Mouse (Mus musculus): ENCODE measurements around the gene Dpf1. TPM values are rescaled to one million over a fixed set of nuclear protein-coding genes. Genes with fewer than 3 reads are reported as not detected.

The Dpf1 gene
- polyA plus RNA-seq, 1 experiment from 2014 or later, result 6.1 TPM

- Histone ChIP-seq H3K27me3 (replicated peaks; ENCODE audit: control insufficient read depth, insufficient read depth, low read length) (no peaks in the 10 kb centered on the region; the same call in 1 of the 2 replicates), H3K9me3 (ENCODE audit: control insufficient read depth, low read length) (no peaks in the 10 kb centered on the region), H3K4me3 (ENCODE audit: low read depth, low read length) (peak overlapping the region; percentile 35), H3K36me3 (ENCODE audit: control insufficient read depth, insufficient read depth, low read length) (peaks cover 4% of the 10 kb centered on the region; the same call in 1 of the 2 replicates), H3K9ac (ENCODE audit: low read depth, low read length) (peak overlapping the region; percentile 61), H3K4me2 (peak overlapping the region; percentile 57), H3K4me1 (replicated peaks; ENCODE audit: control insufficient read depth, insufficient read depth, low read length) (peaks cover 68% of the 10 kb centered on the region), H3K27ac (ENCODE audit: low read depth, low read length) (peak overlapping the region; percentile 91)
- DNase-seq (ENCODE audit: low spot score) (no peak), ATAC-seq (replicated peaks; ENCODE audit: low FRiP score) (peak; percentile 61)
- 67% methylated on average over 9 of the region's 9 CpGs for WGBS
Measured at GRCm38 (mm10) chr7:29338351-29338919, 34.7 kb downstream of the Dpf1 start.

- DNase-seq (ENCODE audit: low spot score), result peak; percentile 63
- H3K27me3 ChIP-seq (replicated peaks; ENCODE audit: control insufficient read depth, insufficient read depth, low read length), result no peaks in the 10 kb centered on the region; the same call in 1 of the 2 replicates
- H3K27ac ChIP-seq (ENCODE audit: low read depth, low read length), result peak overlapping the region; percentile 91
- no peaks in the 10 kb centered on the region for H3K9me3 ChIP-seq (ENCODE audit: control insufficient read depth, low read length)
- ATAC-seq (replicated peaks; ENCODE audit: low FRiP score), result peak; percentile 89
- H3K36me3 ChIP-seq (ENCODE audit: control insufficient read depth, insufficient read depth, low read length), result peaks cover 4% of the 10 kb centered on the region; the same call in 1 of the 2 replicates
- H3K4me2 ChIP-seq, result peak overlapping the region; percentile 57
- H3K4me1 ChIP-seq (replicated peaks; ENCODE audit: control insufficient read depth, insufficient read depth, low read length), result peaks cover 65% of the 10 kb centered on the region
- H3K9ac ChIP-seq (ENCODE audit: low read depth, low read length), result peak overlapping the region; percentile 61
- H3K4me3 ChIP-seq (ENCODE audit: low read depth, low read length), result peak overlapping the region; percentile 35
- WGBS, result 23% methylated on average over 14 of the region's 14 CpGs
Measured at GRCm38 (mm10) chr7:29338984-29339679, 35.4 kb downstream of the Dpf1 start.

DNA sequence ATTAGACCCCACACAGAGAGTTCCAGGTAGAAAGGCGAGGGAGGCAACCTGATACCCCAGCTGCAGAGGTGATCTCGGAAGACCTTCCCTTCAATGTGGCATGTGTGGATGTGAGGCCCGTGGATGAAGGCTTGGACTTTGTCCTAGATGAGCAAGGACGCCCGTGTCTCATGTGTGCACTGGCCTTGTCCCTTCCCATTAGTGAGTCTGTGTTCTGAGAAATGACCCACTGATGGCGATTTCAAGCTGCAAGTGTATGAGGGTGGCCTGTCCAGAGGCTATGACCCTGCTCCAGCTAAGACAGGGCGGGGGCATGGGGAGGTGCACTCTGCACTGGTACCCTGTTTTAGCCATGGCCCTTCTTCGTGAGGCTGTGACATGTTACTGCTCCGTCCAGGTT is 36.5 kb downstream of the Dpf1 start:
- H3K4me2 ChIP-seq, result no peak overlapping the region

GRCm38 (mm10) chr7:29340838-29341237 is 37.1 kb downstream of the Dpf1 start:
- H3K9ac ChIP-seq (ENCODE audit: low read depth, low read length), result no peak overlapping the region
- H3K9me3 ChIP-seq (ENCODE audit: control insufficient read depth, low read length), result no peaks in the 10 kb centered on the region
- ATAC-seq (replicated peaks; ENCODE audit: low FRiP score) (no peak), DNase-seq (ENCODE audit: low spot score) (no peak)
- no peak overlapping the region for H3K4me2 ChIP-seq
- no peak overlapping the region for H3K4me3 ChIP-seq (ENCODE audit: low read depth, low read length)
- H3K27me3 ChIP-seq (replicated peaks; ENCODE audit: control insufficient read depth, insufficient read depth, low read length), result no peaks in the 10 kb centered on the region; the same call in 1 of the 2 replicates
- H3K4me1 ChIP-seq (replicated peaks; ENCODE audit: control insufficient read depth, insufficient read depth, low read length), result peaks cover 55% of the 10 kb centered on the region
- 78% methylated on average over 8 of the region's 8 CpGs for WGBS
- H3K27ac ChIP-seq (ENCODE audit: low read depth, low read length), result peak overlapping the region; percentile 91; the same call in 1 of the 2 replicates
- H3K36me3 ChIP-seq (ENCODE audit: control insufficient read depth, insufficient read depth, low read length), result no peaks in the 10 kb centered on the region; the same call in 1 of the 2 replicates

More for the DNA sequence above, 36.5 kb downstream of the Dpf1 start:
- peak overlapping the region; percentile 91 for H3K27ac ChIP-seq (ENCODE audit: low read depth, low read length)
- peaks cover 4% of the 10 kb centered on the region; the same call in 1 of the 2 replicates for H3K36me3 ChIP-seq (ENCODE audit: control insufficient read depth, insufficient read depth, low read length)
- no peak for DNase-seq (ENCODE audit: low spot score)
- H3K27me3 ChIP-seq (replicated peaks; ENCODE audit: control insufficient read depth, insufficient read depth, low read length), result no peaks in the 10 kb centered on the region; the same call in 1 of the 2 replicates
- no peaks in the 10 kb centered on the region for H3K9me3 ChIP-seq (ENCODE audit: control insufficient read depth, low read length)
- WGBS, result 82% methylated on average over 9 of the region's 9 CpGs
- ATAC-seq (replicated peaks; ENCODE audit: low FRiP score), result no peak
- H3K4me1 ChIP-seq (replicated peaks; ENCODE audit: control insufficient read depth, insufficient read depth, low read length), result peaks cover 55% of the 10 kb centered on the region
- no peak overlapping the region for H3K9ac ChIP-seq (ENCODE audit: low read depth, low read length)
- H3K4me3 ChIP-seq (ENCODE audit: low read depth, low read length), result no peak overlapping the region

GRCm38 (mm10) chr7:29341722-29342121 is 38.0 kb downstream of the Dpf1 start:
- peak overlapping the region; percentile 40 for H3K27ac ChIP-seq (ENCODE audit: low read depth, low read length)
- H3K27me3 ChIP-seq (replicated peaks; ENCODE audit: control insufficient read depth, insufficient read depth, low read length), result no peaks in the 10 kb centered on the region; the same call in 1 of the 2 replicates
- H3K36me3 ChIP-seq (ENCODE audit: control insufficient read depth, insufficient read depth, low read length), result no peaks in the 10 kb centered on the region; the same call in 1 of the 2 replicates
- no peaks in the 10 kb centered on the region for H3K9me3 ChIP-seq (ENCODE audit: control insufficient read depth, low read length)
- ATAC-seq (replicated peaks; ENCODE audit: low FRiP score) (no peak), DNase-seq (ENCODE audit: low spot score) (no peak)
- H3K4me1 ChIP-seq (replicated peaks; ENCODE audit: control insufficient read depth, insufficient read depth, low read length), result peaks cover 55% of the 10 kb centered on the region
- 57% methylated on average over 12 of the region's 12 CpGs for WGBS
- H3K4me2 ChIP-seq, result peak overlapping the region; percentile 19
- H3K4me3 ChIP-seq (ENCODE audit: low read depth, low read length), result no peak overlapping the region
- H3K9ac ChIP-seq (ENCODE audit: low read depth, low read length), result peak overlapping the region; percentile 28; the same call in 1 of the 2 replicates

DNA sequence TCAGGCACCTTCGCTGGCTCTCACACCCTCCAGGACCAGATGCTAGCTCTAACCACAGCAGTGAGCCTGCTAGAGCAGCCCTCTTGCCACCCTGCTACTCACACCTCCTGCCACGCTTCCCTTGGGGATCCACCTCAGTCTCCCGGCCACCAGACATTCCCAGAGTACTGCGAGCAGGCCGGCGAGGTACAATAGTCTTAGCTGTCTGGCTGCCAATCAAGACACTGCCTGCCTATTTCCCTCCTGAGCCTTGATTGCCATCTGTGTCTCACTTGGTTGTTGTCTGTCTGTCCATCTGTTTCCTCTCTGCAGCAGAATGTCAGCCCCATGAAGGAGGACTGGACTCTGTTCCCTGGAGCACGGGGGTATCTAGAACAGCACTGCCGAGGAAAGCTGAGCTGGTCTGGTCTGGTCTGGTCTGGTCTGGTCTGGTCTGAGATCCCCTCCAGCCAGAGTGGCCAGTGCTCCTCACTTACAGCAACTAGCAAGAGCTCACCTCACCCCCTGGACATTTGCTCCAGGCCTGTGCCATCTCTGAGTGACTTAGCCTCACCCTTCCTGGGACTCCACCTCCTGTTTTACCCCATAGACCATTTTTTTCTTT is 38.8 kb downstream of the Dpf1 start:
- ATAC-seq (replicated peaks; ENCODE audit: low FRiP score) (0 out of 2 replicates have a peak, but pooled peaks have one; percentile 7), DNase-seq (ENCODE audit: low spot score) (no peak)
- H3K9me3 ChIP-seq (ENCODE audit: control insufficient read depth, low read length), result no peaks in the 10 kb centered on the region
- no peaks in the 10 kb centered on the region; the same call in 1 of the 2 replicates for H3K36me3 ChIP-seq (ENCODE audit: control insufficient read depth, insufficient read depth, low read length)
- peaks cover 52% of the 10 kb centered on the region for H3K4me1 ChIP-seq (replicated peaks; ENCODE audit: control insufficient read depth, insufficient read depth, low read length)
- H3K27me3 ChIP-seq (replicated peaks; ENCODE audit: control insufficient read depth, insufficient read depth, low read length), result no peaks in the 10 kb centered on the region; the same call in 1 of the 2 replicates
- H3K4me3 ChIP-seq (ENCODE audit: low read depth, low read length), result no peak overlapping the region
- H3K4me2 ChIP-seq, result 0 out of 2 replicates have a peak overlapping the region, but pooled peaks have one; percentile 15
- H3K27ac ChIP-seq (ENCODE audit: low read depth, low read length), result peak overlapping the region; percentile 40
- 31% methylated on average over 8 of the region's 8 CpGs for WGBS
- H3K9ac ChIP-seq (ENCODE audit: low read depth, low read length), result peak overlapping the region; percentile 28; the same call in 1 of the 2 replicates

GRCm38 (mm10) chr7:29343746-29344145 is 40.0 kb downstream of the Dpf1 start:
- Histone ChIP-seq H3K4me1 (replicated peaks; ENCODE audit: control insufficient read depth, insufficient read depth, low read length) (peaks cover 44% of the 10 kb centered on the region), H3K4me2 (no peak overlapping the region), H3K27me3 (replicated peaks; ENCODE audit: control insufficient read depth, insufficient read depth, low read length) (no peaks in the 10 kb centered on the region), H3K4me3 (ENCODE audit: low read depth, low read length) (no peak overlapping the region), H3K36me3 (ENCODE audit: control insufficient read depth, insufficient read depth, low read length) (peaks cover 3% of the 10 kb centered on the region), H3K27ac (ENCODE audit: low read depth, low read length) (no peak overlapping the region), H3K9ac (ENCODE audit: low read depth, low read length) (no peak overlapping the region), H3K9me3 (ENCODE audit: control insufficient read depth, low read length) (no peaks in the 10 kb centered on the region)
- DNase-seq (ENCODE audit: low spot score) (no peak), ATAC-seq (replicated peaks; ENCODE audit: low FRiP score) (no peak)
- WGBS, result 91% methylated on average over 7 of the region's 7 CpGs

GRCm38 (mm10) chr7:29345534-29345933 is 41.8 kb downstream of the Dpf1 start:
- DNase-seq (ENCODE audit: low spot score) (no peak), ATAC-seq (replicated peaks; ENCODE audit: low FRiP score) (no peak)
- Histone ChIP-seq H3K27ac (ENCODE audit: low read depth, low read length) (no peak overlapping the region), H3K9ac (ENCODE audit: low read depth, low read length) (no peak overlapping the region), H3K4me1 (replicated peaks; ENCODE audit: control insufficient read depth, insufficient read depth, low read length) (peaks cover 27% of the 10 kb centered on the region), H3K27me3 (replicated peaks; ENCODE audit: control insufficient read depth, insufficient read depth, low read length) (no peaks in the 10 kb centered on the region), H3K9me3 (ENCODE audit: control insufficient read depth, low read length) (no peaks in the 10 kb centered on the region), H3K4me3 (ENCODE audit: low read depth, low read length) (no peak overlapping the region), H3K4me2 (no peak overlapping the region), H3K36me3 (ENCODE audit: control insufficient read depth, insufficient read depth, low read length) (peaks cover 3% of the 10 kb centered on the region)
- 81% methylated on average over 4 of the region's 4 CpGs for WGBS
